Mouse (Mus musculus): Measurements from ENCODE around the gene Stab2. TPM values are rescaled to one million over a fixed set of nuclear protein-coding genes. Genes with fewer than 3 reads are reported as not detected.

Stab2 gene
- polyA plus RNA-seq, 1 experiment from 2014 or later, result 0.18 TPM

- Histone ChIP-seq H3K27ac (no peak overlapping the region), H3K4me3 (replicated peaks) (no peak overlapping the region), H3K4me1 (replicated peaks) (0 out of 2 replicates have a peak, but pooled peaks cover 4% of the 10 kb centered on the region), H3K27me3 (no peaks in the 10 kb centered on the region), H3K4me2 (no peak overlapping the region), H3K36me3 (no peaks in the 10 kb centered on the region), H3K9ac (replicated peaks) (no peak overlapping the region), H3K9me3 (no peaks in the 10 kb centered on the region)
- 82% methylated on average over 4 of the region's 4 CpGs for WGBS
- ATAC-seq (ENCODE audit: insufficient number of reproducible peaks, insufficient read depth, low FRiP score, low TSS enrichment, low read depth), result no peak
Observed at GRCm38 (mm10) chr10:86949886-86950285, 57.9 kb downstream of the Stab2 start.

GRCm38 (mm10) chr10:86947541-86947940 is 60.3 kb downstream of the Stab2 start:
- H3K9ac ChIP-seq (replicated peaks), result no peak overlapping the region
- no peaks in the 10 kb centered on the region for H3K36me3 ChIP-seq
- 72% methylated on average over 2 of the region's 2 CpGs for WGBS
- no peaks in the 10 kb centered on the region for H3K27me3 ChIP-seq
- H3K27ac ChIP-seq, result no peak overlapping the region
- no peaks in the 10 kb centered on the region for H3K9me3 ChIP-seq
- H3K4me2 ChIP-seq, result no peak overlapping the region
- H3K4me3 ChIP-seq (replicated peaks), result no peak overlapping the region
- ATAC-seq (ENCODE audit: insufficient number of reproducible peaks, insufficient read depth, low FRiP score, low TSS enrichment, low read depth), result no peak
- H3K4me1 ChIP-seq (replicated peaks), result 0 out of 2 replicates have a peak, but pooled peaks cover 4% of the 10 kb centered on the region

GRCm38 (mm10) chr10:86940591-86940990 is 67.2 kb downstream of the Stab2 start:
- H3K27me3 ChIP-seq, result no peaks in the 10 kb centered on the region
- H3K27ac ChIP-seq, result no peak overlapping the region
- H3K4me2 ChIP-seq, result no peak overlapping the region
- H3K9me3 ChIP-seq, result no peaks in the 10 kb centered on the region
- ATAC-seq (ENCODE audit: insufficient number of reproducible peaks, insufficient read depth, low FRiP score, low TSS enrichment, low read depth), result no peak
- H3K4me3 ChIP-seq (replicated peaks), result no peak overlapping the region
- H3K36me3 ChIP-seq, result no peaks in the 10 kb centered on the region
- H3K9ac ChIP-seq (replicated peaks), result no peak overlapping the region
- H3K4me1 ChIP-seq (replicated peaks), result no peaks in the 10 kb centered on the region
- WGBS, result 82% methylated on average over 4 of the region's 4 CpGs

- Histone ChIP-seq H3K36me3 (no peaks in the 10 kb centered on the region), H3K4me3 (replicated peaks) (no peak overlapping the region), H3K27ac (no peak overlapping the region), H3K9me3 (no peaks in the 10 kb centered on the region), H3K4me2 (no peak overlapping the region), H3K27me3 (no peaks in the 10 kb centered on the region), H3K9ac (replicated peaks) (no peak overlapping the region), H3K4me1 (replicated peaks) (no peaks in the 10 kb centered on the region)
- 43% methylated on average over 6 of the region's 6 CpGs for WGBS
- ATAC-seq (ENCODE audit: insufficient number of reproducible peaks, insufficient read depth, low FRiP score, low TSS enrichment, low read depth), result no peak
Observed at GRCm38 (mm10) chr10:86934376-86934775, 73.4 kb downstream of the Stab2 start.

GRCm38 (mm10) chr10:86933906-86934305 is 73.9 kb downstream of the Stab2 start:
- H3K36me3 ChIP-seq, result no peaks in the 10 kb centered on the region
- H3K4me3 ChIP-seq (replicated peaks), result no peak overlapping the region
- 62% methylated on average over 3 of the region's 3 CpGs for WGBS
- H3K9me3 ChIP-seq, result no peaks in the 10 kb centered on the region
- no peak overlapping the region for H3K9ac ChIP-seq (replicated peaks)
- no peaks in the 10 kb centered on the region for H3K4me1 ChIP-seq (replicated peaks)
- H3K4me2 ChIP-seq, result no peak overlapping the region
- H3K27me3 ChIP-seq, result no peaks in the 10 kb centered on the region
- no peak for ATAC-seq (ENCODE audit: insufficient number of reproducible peaks, insufficient read depth, low FRiP score, low TSS enrichment, low read depth)
- no peak overlapping the region for H3K27ac ChIP-seq

GRCm38 (mm10) chr10:86933180-86933695 is 74.6 kb downstream of the Stab2 start:
- H3K27me3 ChIP-seq, result no peaks in the 10 kb centered on the region
- no peaks in the 10 kb centered on the region for H3K36me3 ChIP-seq
- H3K27ac ChIP-seq, result no peak overlapping the region
- H3K4me2 ChIP-seq, result no peak overlapping the region
- H3K4me1 ChIP-seq (replicated peaks), result no peaks in the 10 kb centered on the region
- no peak overlapping the region for H3K4me3 ChIP-seq (replicated peaks)
- 74% methylated on average over 9 of the region's 9 CpGs for WGBS
- H3K9ac ChIP-seq (replicated peaks), result no peak overlapping the region
- no peak for ATAC-seq (ENCODE audit: insufficient number of reproducible peaks, insufficient read depth, low FRiP score, low TSS enrichment, low read depth)
- H3K9me3 ChIP-seq, result no peaks in the 10 kb centered on the region

GRCm38 (mm10) chr10:86923602-86924001 is 84.2 kb downstream of the Stab2 start:
- Histone ChIP-seq H3K27me3 (no peaks in the 10 kb centered on the region), H3K9me3 (no peaks in the 10 kb centered on the region), H3K36me3 (no peaks in the 10 kb centered on the region), H3K4me3 (replicated peaks) (no peak overlapping the region), H3K4me1 (replicated peaks) (no peaks in the 10 kb centered on the region), H3K9ac (replicated peaks) (no peak overlapping the region), H3K27ac (no peak overlapping the region), H3K4me2 (no peak overlapping the region)
- no peak for ATAC-seq (ENCODE audit: insufficient number of reproducible peaks, insufficient read depth, low FRiP score, low TSS enrichment, low read depth)
- 89% methylated on average over 1 of the region's 1 CpGs for WGBS

GRCm38 (mm10) chr10:86915595-86915994 is 92.2 kb downstream of the Stab2 start:
- Histone ChIP-seq H3K4me2 (no peak overlapping the region), H3K4me1 (replicated peaks) (no peaks in the 10 kb centered on the region), H3K27me3 (no peaks in the 10 kb centered on the region), H3K9ac (replicated peaks) (no peak overlapping the region), H3K9me3 (no peaks in the 10 kb centered on the region), H3K36me3 (no peaks in the 10 kb centered on the region), H3K4me3 (replicated peaks) (no peak overlapping the region), H3K27ac (no peak overlapping the region)
- no peak for ATAC-seq (ENCODE audit: insufficient number of reproducible peaks, insufficient read depth, low FRiP score, low TSS enrichment, low read depth)

- Histone ChIP-seq H3K4me1 (replicated peaks) (no peaks in the 10 kb centered on the region), H3K4me3 (replicated peaks) (no peak overlapping the region), H3K4me2 (no peak overlapping the region), H3K27ac (no peak overlapping the region), H3K36me3 (no peaks in the 10 kb centered on the region), H3K9me3 (no peaks in the 10 kb centered on the region), H3K27me3 (no peaks in the 10 kb centered on the region), H3K9ac (replicated peaks) (no peak overlapping the region)
- ATAC-seq (ENCODE audit: insufficient number of reproducible peaks, insufficient read depth, low FRiP score, low TSS enrichment, low read depth), result no peak
- WGBS, result 94% methylated on average over 18 of the region's 18 CpGs
Observed at GRCm38 (mm10) chr10:86908562-86908961, 99.3 kb downstream of the Stab2 start.

- no peak for ATAC-seq (ENCODE audit: insufficient number of reproducible peaks, insufficient read depth, low FRiP score, low TSS enrichment, low read depth)
- H3K27ac ChIP-seq, result no peak overlapping the region
- H3K27me3 ChIP-seq, result no peaks in the 10 kb centered on the region
- H3K9me3 ChIP-seq, result no peaks in the 10 kb centered on the region
- no peak overlapping the region for H3K4me2 ChIP-seq
- no peak overlapping the region for H3K4me3 ChIP-seq (replicated peaks)
- no peak overlapping the region for H3K9ac ChIP-seq (replicated peaks)
- H3K36me3 ChIP-seq, result no peaks in the 10 kb centered on the region
- H3K4me1 ChIP-seq (replicated peaks), result no peaks in the 10 kb centered on the region
- 79% methylated on average over 6 of the region's 6 CpGs for WGBS
Observed at GRCm38 (mm10) chr10:86907043-86907442, 100.8 kb downstream of the Stab2 start.

- Histone ChIP-seq H3K4me2 (no peak overlapping the region), H3K9ac (replicated peaks) (no peak overlapping the region), H3K9me3 (no peaks in the 10 kb centered on the region), H3K27me3 (no peaks in the 10 kb centered on the region), H3K4me1 (replicated peaks) (no peaks in the 10 kb centered on the region), H3K4me3 (replicated peaks) (no peak overlapping the region), H3K27ac (no peak overlapping the region), H3K36me3 (no peaks in the 10 kb centered on the region)
- WGBS, result 57% methylated on average over 2 of the region's 2 CpGs
- ATAC-seq (ENCODE audit: insufficient number of reproducible peaks, insufficient read depth, low FRiP score, low TSS enrichment, low read depth), result no peak
Observed at GRCm38 (mm10) chr10:86895531-86895930, 112.3 kb downstream of the Stab2 start.

- Histone ChIP-seq H3K27ac (no peak overlapping the region), H3K9me3 (no peaks in the 10 kb centered on the region), H3K9ac (replicated peaks) (no peak overlapping the region), H3K4me2 (no peak overlapping the region), H3K36me3 (no peaks in the 10 kb centered on the region), H3K27me3 (peaks cover 2% of the 10 kb centered on the region; the same call in 1 of the 2 replicates), H3K4me1 (replicated peaks) (no peaks in the 10 kb centered on the region), H3K4me3 (replicated peaks) (no peak overlapping the region)
- no peak for ATAC-seq (ENCODE audit: insufficient number of reproducible peaks, insufficient read depth, low FRiP score, low TSS enrichment, low read depth)
- 92% methylated on average over 1 of the region's 1 CpGs for WGBS
Observed at GRCm38 (mm10) chr10:86891066-86891465, 116.8 kb downstream of the Stab2 start.
